Mouse (Mus musculus): ENCODE data around the gene Pdgfra.

DNA sequence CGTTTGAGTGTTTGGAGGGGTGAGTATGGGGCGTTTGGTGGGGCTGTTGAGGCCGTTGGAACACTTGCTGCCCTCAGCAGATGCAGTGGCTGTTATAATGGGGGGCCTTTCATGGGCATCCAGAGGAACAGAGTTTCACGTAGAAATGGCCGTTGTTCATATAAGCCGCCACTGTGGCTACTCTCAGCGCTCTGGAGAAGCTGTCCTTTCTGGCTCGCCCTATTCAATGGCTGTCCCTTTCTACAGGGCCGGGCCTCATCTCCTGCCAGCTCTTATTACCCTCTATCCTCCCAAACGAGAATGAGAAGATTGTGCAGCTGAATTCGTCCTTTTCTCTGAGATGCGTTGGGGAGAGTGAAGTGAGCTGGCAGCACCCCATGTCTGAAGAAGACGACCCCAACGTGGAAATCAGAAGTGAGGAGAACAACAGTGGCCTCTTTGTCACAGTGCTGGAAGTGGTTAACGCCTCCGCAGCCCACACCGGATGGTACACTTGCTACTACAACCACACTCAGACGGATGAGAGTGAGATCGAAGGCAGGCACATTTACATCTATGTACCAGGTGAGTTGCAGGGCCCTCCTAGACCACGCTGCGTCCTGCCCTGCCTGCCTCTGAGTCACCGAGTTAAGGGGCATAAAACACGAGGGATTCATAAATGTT lies 11.3 kb downstream of the Pdgfra start:
- TF ChIP-seq GATA1 (IDR thresholded peaks at IDR 0.05; ENCODE audit: borderline replicate concordance, low read length): no peak
- TF ChIP-seq FLI1 (IDR thresholded peaks at IDR 0.05; ENCODE audit: low read length): no peak
